Comparison of ENCODE assay signal across 17 mouse cellular contexts in genomic region chr5:151416988-151417387, GRCm38 (mm10). TPM values are rescaled to one million over a fixed set of nuclear protein-coding genes. Genes with fewer than 3 reads are reported as not detected.
"Had no signal": no experiment of that assay in that cellular context is flagged by ENCODE, and none has a peak within 500 bp of the region (broad histone marks: within the 10 kb centered on the region; RNA-seq: fewer than 3 reads in every experiment).

No protein-coding gene starts in this region.

- H3K9ac ChIP-seq: intestine, embryonic 15.5 days; limb, embryonic 13.5 days had no signal

- H3K4me1 ChIP-seq: limb, embryonic 13.5 days had no signal

- H3K9me3 ChIP-seq: intestine, embryonic 15.5 days; limb, embryonic 13.5 days had no signal

- H3K4me3 ChIP-seq: intestine, embryonic 15.5 days; limb, embryonic 13.5 days had no signal

- H3K36me3 ChIP-seq: intestine, embryonic 15.5 days; limb, embryonic 13.5 days had no signal

- H3K27me3 ChIP-seq: intestine, embryonic 15.5 days; limb, embryonic 13.5 days had no signal

- ATAC-seq: intestine, embryonic 15.5 days; lung, postnatal 0 days; midbrain, embryonic 16.5 days had no signal

- DNase-seq: kidney, adult 18-20 months; kidney, postnatal 14 days; left cerebral cortex, postnatal 4 days; lung, adult 2 months; lung, postnatal 36 days; right cerebral cortex, adult 18-20 months; right cerebral cortex, postnatal 25 days; thymus, adult 2 months; thymus, postnatal 36 days had no signal

- H3K27ac ChIP-seq: intestine, embryonic 15.5 days; limb, embryonic 13.5 days had no signal

- H3K4me2 ChIP-seq: intestine, embryonic 15.5 days; limb, embryonic 13.5 days had no signal

RNA-seq across cellular contexts. Expression of gene Gm42906, which starts 11.0 kb away (rescaled TPM):
- polyA plus RNA-seq: intestine, embryonic 15.5 days; kidney, embryonic 14.5 days; large intestine, adult 2 months; limb, embryonic 13.5 days; lung, adult 2 months; midbrain, embryonic 16.5 days; neural tube, embryonic 14.5 days; small intestine, adult 2 months; thymus, adult 2 months had no signal
